Mouse (Mus musculus) liver, embryonic 16.5 days (tissue): ENCODE data around the gene Man2a1. TPM values are rescaled to one million over a fixed set of nuclear protein-coding genes. Genes with fewer than 3 reads are reported as not detected.

Source experiments
- ATAC-seq: fragments of 200-750 bp; cut with Nextera tagmentation; 2 replicates; pipeline ENCODE4 v1.8.0; 2017; ENCODE audit warnings: low read depth, mild to moderate bottlenecking, moderate number of reproducible peaks, moderate library complexity
- H3K27ac ChIP-seq: fragments of 300-500 bp; sonication (generic); 2 replicates; pipeline ENCODE4 v1.5.1; 2014; ENCODE audit warnings: mild to moderate bottlenecking, low read length
- H3K27me3 ChIP-seq: fragments of 300-500 bp; sonication (generic); 2 replicates; pipeline ENCODE4 v1.6.1; 2014; ENCODE audit warnings: low read depth, low read length, mixed read lengths; ENCODE audit not compliant: control insufficient read depth, insufficient read depth
- H3K36me3 ChIP-seq: fragments of 300-500 bp; sonication (generic); 2 replicates; pipeline ENCODE4 v1.6.1; 2014; ENCODE audit warnings: mild to moderate bottlenecking; ENCODE audit not compliant: control insufficient read depth, insufficient read depth
- H3K4me1 ChIP-seq: fragments of 300-500 bp; sonication (generic); 2 replicates; pipeline ENCODE4 v1.6.1; 2014; ENCODE audit warnings: low read depth, low read length, mixed read lengths; ENCODE audit not compliant: control insufficient read depth
- H3K4me2 ChIP-seq: fragments of 300-500 bp; sonication (generic); 2 replicates; pipeline ENCODE4 v1.6.1; 2014; ENCODE audit warnings: low read depth, low read length, mixed read lengths
- H3K4me3 ChIP-seq: fragments of 300-500 bp; sonication (generic); 2 replicates; pipeline ENCODE4 v1.5.1; 2014; ENCODE audit warnings: low read depth, mild to moderate bottlenecking, low read length
- H3K9ac ChIP-seq: fragments of 300-500 bp; sonication (generic); 2 replicates; pipeline ENCODE4 v1.6.1; 2014; ENCODE audit warnings: low read depth, low read length
- H3K9me3 ChIP-seq: fragments of 300-500 bp; sonication (generic); replicated peaks from 2 replicates; pipeline ENCODE4 v1.6.1; 2016; ENCODE audit warnings: low read length; ENCODE audit not compliant: control insufficient read depth
- whole genome bisulfite sequencing: fragments of 180-500 bp; shearing (Covaris S2); extraction: QIAGEN DNeasy Blood & Tissue Kit; methylation state at CpG from one replicate; pipeline ENCODE4 v1.1.7; 2014; ENCODE audit not compliant: insufficient replicate concordance; 5-methylcytosine and 5-hydroxymethylcytosine counted together
- polyA plus RNA-seq: library from polyadenylated mRNA; unstranded; fragments of >200 nt; fragmentation: Nextera tagmentation; extraction: Ambion mirVana; gene quantifications from 2 replicates; pipeline ENCODE4 v1.2.1, GENCODE M21; 2015

Man2a1 gene
- polyA plus RNA-seq, 1 experiment from 2014 or later = 6.3 TPM

- ATAC-seq = no peak
- H3K9me3 ChIP-seq = no peaks in the 10 kb centered on the region
- no peaks in the 10 kb centered on the region for H3K27me3 ChIP-seq
- H3K4me2 ChIP-seq = no peak overlapping the region
- 47% methylated on average over 6 of the region's 6 CpGs for WGBS
- H3K27ac ChIP-seq = peak overlapping the region; percentile 28; the same call in 1 of the 2 replicates
- H3K4me3 ChIP-seq = no peak overlapping the region
- H3K9ac ChIP-seq = no peak overlapping the region
- H3K36me3 ChIP-seq = no peaks in the 10 kb centered on the region; the same call in 1 of the 2 replicates
- H3K4me1 ChIP-seq = peaks cover 18% of the 10 kb centered on the region
Measured at GRCm38 (mm10) chr17:64608923-64609598, 8.5 kb downstream of the Man2a1 start.

- no peak overlapping the region for H3K9ac ChIP-seq
- H3K36me3 ChIP-seq = no peaks in the 10 kb centered on the region; the same call in 1 of the 2 replicates
- H3K4me1 ChIP-seq = peaks cover 18% of the 10 kb centered on the region
- H3K27ac ChIP-seq = no peak overlapping the region
- H3K9me3 ChIP-seq = no peaks in the 10 kb centered on the region
- 67% methylated on average over 3 of the region's 3 CpGs for WGBS
- H3K4me2 ChIP-seq = no peak overlapping the region
- no peaks in the 10 kb centered on the region for H3K27me3 ChIP-seq
- ATAC-seq = no peak
- H3K4me3 ChIP-seq = no peak overlapping the region
Measured at GRCm38 (mm10) chr17:64609741-64610140, 9.2 kb downstream of the Man2a1 start.

GRCm38 (mm10) chr17:64611426-64611825 lies 10.9 kb downstream of the Man2a1 start:
- no peak overlapping the region for H3K27ac ChIP-seq
- no peaks in the 10 kb centered on the region; the same call in 1 of the 2 replicates for H3K36me3 ChIP-seq
- peaks cover 13% of the 10 kb centered on the region for H3K4me1 ChIP-seq
- H3K9me3 ChIP-seq = no peaks in the 10 kb centered on the region
- 73% methylated on average over 5 of the region's 5 CpGs for WGBS
- no peak for ATAC-seq
- H3K4me2 ChIP-seq = no peak overlapping the region
- no peaks in the 10 kb centered on the region for H3K27me3 ChIP-seq
- H3K4me3 ChIP-seq = no peak overlapping the region
- no peak overlapping the region for H3K9ac ChIP-seq

GRCm38 (mm10) chr17:64612135-64612885 lies 11.8 kb downstream of the Man2a1 start:
- H3K27ac ChIP-seq = no peak overlapping the region
- no peak overlapping the region for H3K4me3 ChIP-seq
- H3K36me3 ChIP-seq = no peaks in the 10 kb centered on the region; the same call in 1 of the 2 replicates
- ATAC-seq = no peak
- H3K27me3 ChIP-seq = no peaks in the 10 kb centered on the region
- WGBS = 83% methylated on average over 16 of the region's 16 CpGs
- H3K9me3 ChIP-seq = no peaks in the 10 kb centered on the region
- no peak overlapping the region for H3K9ac ChIP-seq
- H3K4me1 ChIP-seq = peaks cover 14% of the 10 kb centered on the region
- no peak overlapping the region for H3K4me2 ChIP-seq

GRCm38 (mm10) chr17:64612930-64613329 lies 12.4 kb downstream of the Man2a1 start:
- Histone ChIP-seq H3K4me2 (no peak overlapping the region), H3K9me3 (no peaks in the 10 kb centered on the region), H3K27me3 (no peaks in the 10 kb centered on the region), H3K36me3 (no peaks in the 10 kb centered on the region; the same call in 1 of the 2 replicates), H3K9ac (no peak overlapping the region), H3K27ac (no peak overlapping the region), H3K4me3 (no peak overlapping the region), H3K4me1 (peaks cover 16% of the 10 kb centered on the region)
- no peak for ATAC-seq
- 75% methylated on average over 3 of the region's 3 CpGs for WGBS

- H3K36me3 ChIP-seq = no peaks in the 10 kb centered on the region; the same call in 1 of the 2 replicates
- H3K9me3 ChIP-seq = no peaks in the 10 kb centered on the region
- H3K4me1 ChIP-seq = peaks cover 12% of the 10 kb centered on the region
- H3K4me2 ChIP-seq = no peak overlapping the region
- no peaks in the 10 kb centered on the region for H3K27me3 ChIP-seq
- no peak overlapping the region for H3K27ac ChIP-seq
- no peak overlapping the region for H3K4me3 ChIP-seq
- H3K9ac ChIP-seq = no peak overlapping the region
- ATAC-seq = no peak
- 70% methylated on average over 3 of the region's 3 CpGs for WGBS
Measured at GRCm38 (mm10) chr17:64613351-64613750, 12.8 kb downstream of the Man2a1 start.

- no peaks in the 10 kb centered on the region for H3K27me3 ChIP-seq
- no peak overlapping the region for H3K4me2 ChIP-seq
- no peaks in the 10 kb centered on the region; the same call in 1 of the 2 replicates for H3K36me3 ChIP-seq
- peaks cover 14% of the 10 kb centered on the region for H3K4me1 ChIP-seq
- no peaks in the 10 kb centered on the region for H3K9me3 ChIP-seq
- no peak overlapping the region for H3K4me3 ChIP-seq
- no peak overlapping the region for H3K9ac ChIP-seq
- 63% methylated on average over 3 of the region's 3 CpGs for WGBS
- no peak for ATAC-seq
- H3K27ac ChIP-seq = no peak overlapping the region
Measured at GRCm38 (mm10) chr17:64614804-64615203, 14.3 kb downstream of the Man2a1 start.

GRCm38 (mm10) chr17:64615420-64615819 lies 14.9 kb downstream of the Man2a1 start:
- Histone ChIP-seq H3K36me3 (no peaks in the 10 kb centered on the region; the same call in 1 of the 2 replicates), H3K9ac (no peak overlapping the region), H3K27ac (peak overlapping the region; percentile 48; the same call in 1 of the 2 replicates), H3K4me2 (no peak overlapping the region), H3K4me3 (no peak overlapping the region), H3K4me1 (peaks cover 17% of the 10 kb centered on the region), H3K27me3 (no peaks in the 10 kb centered on the region), H3K9me3 (no peaks in the 10 kb centered on the region)
- no peak for ATAC-seq
- 68% methylated on average over 6 of the region's 6 CpGs for WGBS

GRCm38 (mm10) chr17:64616259-64616658 lies 15.7 kb downstream of the Man2a1 start:
- ATAC-seq = peak; percentile 51
- Histone ChIP-seq H3K27ac (peak overlapping the region; percentile 0; the same call in 1 of the 2 replicates), H3K9me3 (no peaks in the 10 kb centered on the region), H3K4me1 (peaks cover 17% of the 10 kb centered on the region), H3K4me2 (no peak overlapping the region), H3K9ac (no peak overlapping the region), H3K4me3 (no peak overlapping the region), H3K27me3 (no peaks in the 10 kb centered on the region), H3K36me3 (no peaks in the 10 kb centered on the region; the same call in 1 of the 2 replicates)
- WGBS = 78% methylated on average over 6 of the region's 6 CpGs
